Mouse (Mus musculus) lung, postnatal 14 days (tissue): ENCODE results near the gene Irak2.

ENCODE experiments used
- DNase-seq: peaks from one replicate; pipeline ENCODE4 v3.0.0; 2021

The Irak2 gene

GRCm38 (mm10) chr6:113638302-113639040, at the start of gene Irak2:
Gene Irak2 (plus strand): TSS chr6:113638467.
- DNase-seq: peak; percentile 98

DNA sequence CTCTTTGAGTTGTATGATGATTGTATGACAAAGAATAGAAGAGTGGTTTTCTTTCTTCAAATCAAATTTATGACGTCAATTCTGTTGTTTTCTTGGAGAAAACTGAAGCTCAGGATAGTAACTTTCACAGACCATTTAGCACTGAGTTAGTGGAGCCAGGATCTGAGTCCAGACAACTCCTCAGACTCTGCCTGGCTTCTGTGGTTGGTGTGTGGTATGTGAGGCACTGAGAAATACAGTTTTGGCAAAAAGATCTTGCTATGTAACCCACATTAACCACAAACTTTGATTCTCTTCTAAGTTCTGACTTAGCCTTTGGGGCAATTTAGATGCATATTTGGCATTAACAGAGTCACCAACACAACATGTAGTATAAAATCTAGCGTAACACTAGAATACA, 45.6 kb upstream of the Irak2 start:
- DNase-seq: no peak

DNA sequence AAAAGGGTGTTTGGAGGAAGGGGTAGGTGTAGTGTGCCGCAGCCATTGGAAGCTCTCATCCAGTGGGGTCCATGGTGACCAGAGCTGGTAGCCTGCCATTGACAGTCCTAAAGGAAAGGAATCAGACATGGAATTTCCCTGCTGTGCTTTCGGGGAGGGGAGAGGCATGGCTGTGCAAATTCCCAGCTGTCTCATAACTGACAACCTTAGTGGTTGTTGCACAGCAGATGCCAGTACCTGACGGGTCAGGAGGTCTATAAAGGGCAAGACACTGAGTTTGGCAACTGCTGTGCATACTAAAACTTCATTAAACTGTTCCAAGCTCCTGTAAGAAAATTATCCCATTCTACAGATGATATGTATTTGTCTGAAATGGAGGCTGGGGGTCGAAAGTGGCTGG, 40.3 kb upstream of the Irak2 start:
- no peak for DNase-seq

- no peak for DNase-seq
Observed at GRCm38 (mm10) chr6:113599833-113600232, 38.4 kb upstream of the Irak2 start.

DNA sequence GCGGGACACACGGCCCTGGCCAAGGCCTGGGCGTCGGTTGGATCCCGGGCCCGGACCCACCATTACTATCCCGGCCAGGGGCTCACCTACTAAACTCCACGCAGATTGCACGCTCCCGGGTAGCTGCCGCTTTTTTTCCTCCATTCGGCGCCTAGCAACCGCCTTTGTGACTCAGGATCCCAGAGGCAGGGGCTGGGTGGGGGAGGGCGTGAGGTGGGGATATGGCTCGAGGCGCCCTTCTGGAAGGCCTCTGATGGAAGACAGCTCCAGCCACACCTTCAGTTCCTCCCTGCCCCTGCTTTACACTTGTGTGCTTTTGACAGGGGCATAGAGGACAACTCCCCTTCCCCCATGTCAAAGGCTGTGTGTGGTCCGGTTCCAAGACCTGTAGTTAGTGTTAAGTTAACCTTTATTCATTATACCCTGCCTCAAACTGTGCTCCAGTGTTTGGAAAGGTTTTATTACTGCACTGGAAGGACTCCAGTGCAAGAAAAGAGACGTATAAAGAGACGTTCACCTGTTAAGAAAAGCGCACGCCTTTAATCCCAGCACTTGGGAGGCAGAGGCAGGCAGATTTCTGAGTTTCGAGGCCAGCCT, 37.6 kb upstream of the Irak2 start, which contains the start of gene Fancd2os:
Gene Fancd2os (minus strand): TSS at position 173 of the 597 bp plus-strand sequence.
- no peak for DNase-seq

DNA sequence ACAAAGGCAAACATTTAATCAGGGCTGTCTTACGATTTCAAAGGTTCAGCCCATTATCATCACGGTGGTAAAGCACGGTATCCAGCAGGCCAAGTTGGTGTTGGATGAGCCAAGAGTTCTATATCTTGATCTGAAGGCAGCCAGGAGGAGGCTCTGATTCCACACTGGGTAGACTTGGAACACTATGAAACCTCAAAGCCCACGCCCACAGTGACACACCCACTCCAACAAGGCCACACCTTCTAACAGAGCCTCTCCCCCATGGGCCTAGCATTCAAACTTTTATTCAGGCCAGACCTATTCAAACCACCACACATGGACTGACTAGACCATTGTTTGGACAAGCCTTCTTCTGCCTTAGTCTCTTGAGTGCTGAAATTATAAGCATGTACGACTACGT, 35.4 kb upstream of the Irak2 start:
- DNase-seq: no peak

DNA sequence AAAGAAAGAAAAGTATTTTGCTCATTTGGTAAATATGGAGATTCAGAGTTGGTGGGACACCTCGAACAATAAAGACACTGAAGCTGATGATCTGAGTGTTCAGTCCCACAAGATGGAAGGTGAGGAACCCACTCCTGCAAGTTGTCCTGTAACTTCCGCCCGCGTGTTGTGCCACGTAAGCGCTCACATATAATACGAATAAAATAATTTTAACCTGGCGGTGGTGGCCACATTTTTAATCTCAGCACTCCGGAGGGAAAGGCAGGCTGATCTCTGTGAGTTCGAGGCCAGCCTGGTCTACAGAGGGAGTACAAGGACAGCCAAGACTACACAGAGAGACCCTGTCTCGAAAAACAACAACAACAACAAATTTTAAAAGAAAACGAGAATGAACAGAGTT, 34.3 kb upstream of the Irak2 start:
- DNase-seq: no peak

DNA sequence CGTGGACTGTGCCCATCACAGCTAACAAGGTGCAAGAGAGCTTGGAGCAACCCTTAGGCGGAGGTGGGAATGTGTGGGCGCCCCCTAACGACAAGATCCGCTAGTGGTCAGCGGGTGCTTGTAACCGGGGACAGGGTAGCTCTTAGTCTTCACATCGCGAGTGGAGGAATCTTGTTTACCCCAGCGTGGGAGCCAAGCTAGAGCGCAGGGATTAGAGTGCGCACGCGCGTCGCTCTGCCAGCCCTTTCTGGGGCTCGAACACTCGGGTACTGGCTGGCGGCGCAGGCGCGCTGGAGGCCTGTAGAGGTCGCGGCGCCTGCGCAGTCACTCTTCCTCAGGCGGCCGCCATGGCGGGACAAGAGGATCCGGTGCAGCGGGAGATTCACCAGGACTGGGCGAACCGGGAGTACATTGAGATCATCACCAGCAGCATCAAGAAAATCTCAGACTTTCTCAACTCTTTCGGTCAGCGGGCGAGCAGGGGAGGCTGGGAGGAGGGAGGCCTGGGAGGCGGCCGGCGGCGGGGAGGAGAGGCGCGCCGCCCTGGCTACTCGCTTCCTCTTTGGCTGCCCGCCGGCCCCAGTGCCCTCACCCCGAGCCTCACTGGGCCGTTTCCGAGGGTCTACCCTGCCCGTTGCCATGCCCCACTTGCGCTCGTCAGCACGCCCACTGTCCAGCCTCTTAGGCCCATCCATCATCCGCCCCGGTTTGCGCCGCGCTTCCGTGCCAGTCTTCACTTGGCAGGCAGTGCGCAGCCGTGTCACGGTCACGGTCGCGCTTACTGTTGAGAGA, 33.6 kb upstream of the Irak2 start, which contains the start of gene Brk1:
Gene Brk1 (plus strand): TSS at position 341 of the 792 bp plus-strand sequence.
- DNase-seq: peak; percentile 88

- DNase-seq: no peak
Observed at GRCm38 (mm10) chr6:113605224-113605545, 33.1 kb upstream of the Irak2 start.

- no peak for DNase-seq
Observed at GRCm38 (mm10) chr6:113608871-113609270, 29.4 kb upstream of the Irak2 start.

DNA sequence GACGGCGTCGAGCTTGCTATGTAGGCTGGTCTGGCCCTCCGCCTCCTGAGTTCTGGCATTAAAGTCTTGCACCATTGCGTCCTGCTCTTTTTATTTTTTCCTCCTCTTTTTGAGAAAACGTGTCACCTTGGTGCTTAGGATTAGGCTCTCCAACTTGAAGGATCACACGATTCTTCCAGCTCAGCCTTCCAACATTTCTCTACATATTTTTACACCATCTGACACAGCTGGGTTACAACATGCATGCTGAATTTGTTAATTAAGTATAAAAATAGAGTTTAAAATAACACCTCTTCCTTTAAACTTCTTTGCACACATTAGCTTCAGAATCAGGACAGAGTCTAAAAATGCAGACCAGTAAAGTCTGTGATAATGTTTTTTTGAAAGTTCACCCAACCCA, 29.0 kb upstream of the Irak2 start:
- DNase-seq: no peak

DNA sequence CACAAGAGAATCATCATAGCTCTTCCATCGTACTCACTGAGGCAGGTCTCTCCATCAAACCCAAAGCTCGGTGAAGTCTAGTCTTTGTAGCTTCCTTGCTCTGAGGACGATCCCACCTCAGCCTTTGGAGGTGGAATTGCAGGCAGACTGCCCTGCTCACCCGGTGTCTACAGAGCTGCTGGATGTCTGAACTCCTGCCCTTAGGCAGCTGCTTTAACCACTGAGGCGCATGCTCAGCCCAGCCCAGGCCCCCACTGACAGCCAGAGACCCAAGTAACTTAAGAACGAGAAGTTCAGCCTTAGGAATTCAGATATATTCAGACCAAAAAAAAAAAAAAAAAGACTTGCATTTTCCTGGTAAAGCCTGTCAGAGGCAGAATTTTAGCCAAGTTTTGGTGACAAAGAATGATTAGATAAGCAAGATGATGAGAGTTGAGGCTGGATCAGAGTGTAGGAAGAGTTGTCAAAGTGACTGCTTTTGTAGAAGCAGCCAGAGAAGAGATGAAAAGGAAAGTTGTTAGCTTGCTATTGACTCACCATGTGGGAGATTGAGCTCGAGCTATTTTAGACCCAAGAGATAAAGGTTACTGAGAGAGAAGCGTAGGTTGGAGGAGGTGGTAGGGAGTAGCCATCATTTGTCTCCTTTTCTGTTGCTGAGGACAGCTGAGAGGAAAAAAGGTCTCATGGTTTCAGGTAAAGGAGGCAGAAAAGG, 25.9 kb upstream of the Irak2 start:
- DNase-seq: peak; percentile 9

DNA sequence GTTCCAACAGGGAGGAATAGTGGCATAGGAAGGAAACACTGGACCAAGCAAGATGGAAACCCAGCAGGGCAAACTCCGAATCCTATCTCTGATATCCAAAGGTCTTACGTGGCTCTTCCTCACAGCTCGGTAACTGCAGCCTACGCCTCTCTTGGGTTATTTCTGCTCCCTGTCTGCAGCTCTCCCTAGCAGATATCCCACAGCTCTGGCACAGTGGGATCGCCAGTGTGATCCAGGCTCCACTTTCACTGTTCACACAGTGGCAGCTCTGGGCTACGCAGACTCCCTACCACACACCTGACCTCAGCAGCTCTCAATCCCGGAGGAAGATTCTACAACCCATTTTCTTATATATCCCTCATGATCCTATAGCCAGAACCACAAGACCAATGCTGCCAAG, 24.1 kb upstream of the Irak2 start:
- DNase-seq: no peak

DNA sequence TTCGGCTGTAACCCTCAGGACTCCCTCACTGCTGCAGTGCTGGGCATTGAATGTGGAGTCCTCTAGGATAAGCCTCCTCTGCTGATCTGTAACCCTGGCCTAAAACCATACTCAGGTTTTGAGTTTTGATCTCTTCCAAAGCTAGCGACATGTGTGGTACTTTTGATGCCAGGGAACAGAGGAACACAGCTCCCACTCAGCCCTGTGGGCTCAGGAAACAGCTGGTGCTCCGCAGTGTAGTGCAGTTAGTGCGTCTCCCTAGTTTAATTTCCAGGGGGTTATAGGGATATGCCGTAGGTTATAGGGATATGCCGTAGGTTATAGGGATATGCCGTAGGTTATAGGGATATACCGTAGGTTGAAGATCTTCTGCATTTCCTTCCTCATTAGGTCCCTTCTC, 23.3 kb upstream of the Irak2 start:
- DNase-seq: no peak

- DNase-seq: no peak
Observed at GRCm38 (mm10) chr6:113615489-113615888, 22.8 kb upstream of the Irak2 start.

DNA sequence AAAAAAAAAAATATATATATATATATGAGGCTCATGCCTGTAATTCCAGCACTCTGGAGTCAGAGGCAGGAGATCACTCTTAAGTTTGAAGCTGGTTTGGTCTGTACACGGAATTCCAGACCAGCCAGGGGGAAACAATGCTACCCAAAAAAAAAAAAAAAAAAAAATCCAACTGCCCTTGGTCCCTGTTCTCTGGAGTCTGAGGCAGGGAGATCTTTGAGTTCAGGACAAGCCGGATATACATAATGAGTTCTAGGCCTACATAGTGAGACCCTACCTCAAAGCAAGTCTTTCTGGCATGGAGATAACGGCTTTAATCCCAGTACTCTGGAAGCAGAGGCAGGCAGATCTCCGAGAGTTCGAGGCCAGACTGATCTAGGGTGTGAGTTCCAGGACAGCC, 14.9 kb upstream of the Irak2 start:
- DNase-seq: no peak

DNA sequence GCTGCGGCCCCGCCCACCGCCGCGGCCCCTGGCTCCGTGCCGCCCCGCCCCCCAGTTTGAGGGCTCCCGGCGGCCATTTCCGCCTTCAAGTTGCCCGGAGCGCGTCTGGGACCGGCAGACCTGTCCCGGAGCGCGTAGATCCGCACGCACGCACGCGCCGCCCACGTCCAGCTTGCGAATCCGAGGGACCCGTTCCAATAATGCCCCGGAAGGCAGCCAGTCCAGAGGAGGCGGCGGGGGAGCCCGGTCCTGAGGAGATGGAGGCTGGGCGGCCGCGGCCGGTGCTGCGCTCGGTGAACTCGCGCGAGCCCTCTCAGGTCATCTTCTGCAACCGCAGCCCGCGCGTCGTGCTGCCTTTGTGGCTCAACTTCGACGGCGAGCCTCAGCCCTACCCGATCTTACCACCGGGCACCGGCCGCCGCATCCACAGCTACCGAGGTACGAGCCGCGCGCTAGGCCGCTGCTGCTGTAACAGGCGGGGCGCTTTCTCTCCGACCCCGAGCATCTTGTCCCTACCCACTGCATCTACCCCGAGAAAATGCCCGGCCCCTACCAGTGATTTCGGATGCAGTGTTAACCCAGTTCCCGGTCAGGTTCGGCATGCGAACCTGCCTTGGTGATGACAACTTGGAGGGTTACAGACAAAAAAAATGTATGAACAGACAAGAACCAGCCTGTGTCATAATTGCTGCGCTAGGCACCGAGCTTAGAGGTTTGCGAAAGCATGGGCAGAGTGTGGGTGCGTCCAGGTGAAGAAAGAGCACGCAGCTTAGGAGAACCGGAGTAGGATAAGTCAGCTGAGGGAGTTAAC, 14.1 kb upstream of the Irak2 start, which contains the start of gene Vhl:
Gene Vhl (plus strand): TSS at position 19 of the 811 bp plus-strand sequence.
- DNase-seq: peak; percentile 88

DNA sequence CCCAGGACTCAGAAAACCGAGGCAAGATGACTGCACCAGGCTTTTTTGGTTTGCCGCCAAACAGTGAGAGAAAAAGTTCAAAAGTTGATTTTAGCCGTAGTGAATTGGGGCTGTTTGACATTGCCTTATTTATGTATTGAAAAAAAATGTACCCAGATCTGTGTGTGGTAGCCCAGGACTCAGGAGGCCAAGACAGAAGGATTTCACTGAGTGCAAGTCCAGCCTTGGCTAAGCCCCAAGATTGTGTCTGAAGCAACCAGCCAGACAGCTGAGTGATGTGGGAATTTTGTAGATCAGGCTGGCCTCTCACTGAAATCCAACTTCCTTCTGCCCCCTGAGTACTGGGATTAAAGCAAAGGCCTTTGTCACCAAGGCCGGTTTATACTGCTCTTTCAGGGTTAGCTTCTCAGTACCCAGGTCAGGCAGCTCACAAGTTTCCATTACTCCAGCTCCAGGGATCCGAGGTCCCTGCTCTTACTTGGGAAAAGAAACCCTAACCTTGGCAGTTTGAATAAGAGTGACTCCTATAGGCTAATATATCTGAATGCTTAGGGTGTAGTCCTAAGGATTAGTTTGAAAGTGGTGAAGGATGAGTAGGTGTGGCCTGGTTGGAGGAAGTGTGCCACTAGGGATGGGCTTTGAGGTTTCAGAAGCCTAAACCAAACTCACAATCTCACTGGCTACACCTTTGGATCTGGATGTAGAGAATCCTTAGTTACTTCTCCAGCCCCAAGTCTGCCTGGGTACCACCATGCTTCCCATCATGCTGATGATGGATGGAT, 13.1 kb upstream of the Irak2 start:
- DNase-seq: peak; percentile 33

DNA sequence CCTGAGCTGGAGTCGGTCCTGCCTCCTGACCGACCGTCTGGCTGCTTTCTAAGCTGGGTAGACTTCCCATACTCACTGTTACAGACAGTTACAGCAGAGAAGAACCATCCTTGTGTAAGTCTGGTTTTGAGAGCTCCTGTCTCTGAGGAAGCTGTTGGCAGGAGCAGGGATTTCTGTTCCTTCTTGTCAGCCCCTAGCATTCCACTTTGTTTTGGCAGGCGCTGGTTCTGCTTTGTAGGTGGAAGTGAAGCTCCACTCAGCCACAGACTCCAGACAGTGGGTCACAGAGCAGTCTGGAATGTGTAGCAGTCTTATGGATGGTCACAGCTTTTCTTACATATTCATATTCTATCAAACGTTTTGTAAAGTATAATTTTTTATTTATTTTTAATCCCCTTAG, 7.9 kb upstream of the Irak2 start:
- no peak for DNase-seq

GRCm38 (mm10) chr6:113632863-113633262, 5.4 kb upstream of the Irak2 start:
- DNase-seq: no peak

GRCm38 (mm10) chr6:113639201-113639600, 934 bp downstream of the Irak2 start:
- DNase-seq: no peak
